Mouse (Mus musculus) C2C12 (cell line): Measurements from ENCODE around the gene Rab28. TPM values are rescaled to one million over a fixed set of nuclear protein-coding genes. Genes with fewer than 3 reads are reported as not detected.

Experiments used
- H3K27me3 ChIP-seq: one replicate; pipeline ENCODE4 v1.6.1; 2011; ENCODE audit not compliant: control insufficient read depth, insufficient read depth, insufficient read length
- H3K36me3 ChIP-seq: one replicate; pipeline ENCODE4 v1.6.1; 2011; ENCODE audit not compliant: control insufficient read depth, insufficient read depth
- H3K4me3 ChIP-seq: one replicate; pipeline ENCODE4 v1.5.1; 2011; ENCODE audit warnings: mild to moderate bottlenecking, control low read depth; ENCODE audit not compliant: poor library complexity, insufficient read depth, severe bottlenecking
- H3K79me2 ChIP-seq: one replicate; pipeline ENCODE4 v1.6.1; 2011; ENCODE audit not compliant: control insufficient read depth, insufficient read depth
- H3K79me3 ChIP-seq: one replicate; pipeline ENCODE4 v1.6.1; 2011; ENCODE audit warnings: low read depth, control low read depth
- H3ac ChIP-seq: one replicate; pipeline ENCODE3; 2011; ENCODE audit warnings: low read depth; ENCODE audit not compliant: control insufficient read depth, insufficient read length
- CEBPB ChIP-seq: IDR thresholded peaks from one replicate; pipeline ENCODE4 v1.6.1; 2011; ENCODE audit warnings: low read depth, mild to moderate bottlenecking, control low read depth, moderate library complexity
- CTCF ChIP-seq: IDR thresholded peaks from one replicate; pipeline ENCODE4 v1.5.1; 2011; ENCODE audit not compliant: control insufficient read depth, insufficient read depth, insufficient read length
- FOSL1 ChIP-seq: IDR thresholded peaks from one replicate; pipeline ENCODE4 v1.8.0; 2011; ENCODE audit warnings: mild to moderate bottlenecking, low read length; ENCODE audit not compliant: poor library complexity, insufficient read depth, severe bottlenecking
- MAX ChIP-seq: IDR thresholded peaks from one replicate; pipeline ENCODE4 v1.6.1; 2011; ENCODE audit warnings: mild to moderate bottlenecking, control low read depth
- MYOD1 ChIP-seq: IDR thresholded peaks from one replicate; pipeline ENCODE4 v1.6.1; 2011; ENCODE audit warnings: low read depth; ENCODE audit not compliant: control insufficient read depth, insufficient read length
- MYOG ChIP-seq: IDR thresholded peaks from one replicate; pipeline ENCODE4 v1.6.1; 2011; ENCODE audit not compliant: control insufficient read depth, insufficient read length; ENCODE audit errors: extremely low read depth
- USF1 ChIP-seq: IDR thresholded peaks from one replicate; pipeline ENCODE4 v1.6.1; 2011; ENCODE audit warnings: low read depth, mild to moderate bottlenecking, control low read depth, moderate library complexity
- polyA plus RNA-seq: library from polyadenylated mRNA; unstranded; fragments of >200 nt; fragmentation: generic; extraction: Trizol; gene quantifications from one replicate; pipeline ENCODE4 v1.2.1, GENCODE M21; 2012; ENCODE audit warnings: missing spikeins

The Rab28 gene
- polyA plus RNA-seq, 1 experiment = 35.3 TPM

- Histone ChIP-seq H3K79me3 (no peaks in the 10 kb centered on the region), H3K36me3 (no peaks in the 10 kb centered on the region), H3K4me3 (no peak overlapping the region), H3K79me2 (no peaks in the 10 kb centered on the region), H3K27me3 (no peaks in the 10 kb centered on the region), H3ac (no peak overlapping the region)
- TF ChIP-seq CEBPB (no peak), MAX (no peak), MYOG (no peak), FOSL1 (no peak), MYOD1 (no peak), CTCF (no peak), USF1 (no peak)
Observed at GRCm38 (mm10) chr5:41595199-41595598, 112.8 kb downstream of the Rab28 start.

- no peaks in the 10 kb centered on the region for H3K79me3 ChIP-seq
- no peaks in the 10 kb centered on the region for H3K79me2 ChIP-seq
- H3K36me3 ChIP-seq = no peaks in the 10 kb centered on the region
- no peak for TF ChIP-seq MYOG
- no peak for TF ChIP-seq MYOD1
- TF ChIP-seq USF1 = no peak
- no peak for TF ChIP-seq CEBPB
- no peak for TF ChIP-seq MAX
- TF ChIP-seq FOSL1 = no peak
- no peak for TF ChIP-seq CTCF
- no peaks in the 10 kb centered on the region for H3K27me3 ChIP-seq
- no peak overlapping the region for H3K4me3 ChIP-seq
- H3ac ChIP-seq = no peak overlapping the region
Observed at GRCm38 (mm10) chr5:41578051-41578450, 129.9 kb downstream of the Rab28 start.

Other genes with a start within 250 kb of the Rab28 start
- 0.02 TPM for gene Nkx3-2, start 56.3 kb upstream of the Rab28 start, polyA plus RNA-seq
- gene Bod1l, start 136.2 kb upstream of the Rab28 start, polyA plus RNA-seq = 2.9 TPM